Comparison of ENCODE assay signal across 8 mouse cellular contexts in genomic region chr10:80051618-80052373, GRCm38 (mm10). TPM values are rescaled to one million over a fixed set of nuclear protein-coding genes. Genes with fewer than 3 reads are reported as not detected.
A peak's percentile ranks its signal among the peaks of the same experiment; 100 is the strongest.
DNase-seq lines count a peak whose midpoint lies in the region; ATAC-seq and TF ChIP-seq lines count a peak whose summit lies in the region.

No protein-coding gene starts in this region.

- no peak overlapping the region for H3K9ac ChIP-seq in heart, postnatal 0 days (replicated peaks; ENCODE audit: low read depth, low read length)
- H3K9ac ChIP-seq in midbrain, embryonic 12.5 days (replicated peaks) = no peak overlapping the region

- 31% methylated on average over 14 of the region's 14 CpGs for WGBS in heart, postnatal 0 days
- 14% methylated on average over 13 of the region's 14 CpGs for WGBS in midbrain, embryonic 12.5 days

- H3K9me3 ChIP-seq in heart, postnatal 0 days (replicated peaks; ENCODE audit: control insufficient read depth, low read length) = no peaks in the 10 kb centered on the region
- H3K9me3 ChIP-seq in midbrain, embryonic 12.5 days = no peaks in the 10 kb centered on the region

- peaks cover 14% of the 10 kb centered on the region for H3K36me3 ChIP-seq in heart, postnatal 0 days (replicated peaks; ENCODE audit: control insufficient read depth, insufficient read depth, low read length)
- peaks cover 14% of the 10 kb centered on the region for H3K36me3 ChIP-seq in midbrain, embryonic 12.5 days

- no peak overlapping the region for H3K4me3 ChIP-seq in heart, postnatal 0 days (ENCODE audit: low read depth, low read length)
- H3K4me3 ChIP-seq in midbrain, embryonic 12.5 days = no peak overlapping the region

- peak; percentile 82 to 90 for DNase-seq in adrenal gland, adult (ENCODE audit: inconsistent age in 2 of 2, low spot score in 1 of 2)
- DNase-seq in adrenal gland, postnatal 4 days (ENCODE audit: low spot score in 2 of 2) = no peak
- DNase-seq in adrenal gland, adult 8-10 months = peak; percentile 73
- peak; percentile 68 for DNase-seq in heart, postnatal 0 days (ENCODE audit: low spot score)
- DNase-seq in kidney, postnatal 4 days = peak; percentile 70 to 83
- no peak for DNase-seq in layer of hippocampus, postnatal 14 days (ENCODE audit: low spot score in 2 of 2)
- DNase-seq in frontal cortex, adult 2 months (ENCODE audit: extremely low spot score in 1 of 2, low spot score in 1 of 2) = no peak

- H3K4me2 ChIP-seq in heart, postnatal 0 days (ENCODE audit: low read depth, low read length) = no peak overlapping the region
- H3K4me2 ChIP-seq in midbrain, embryonic 12.5 days (replicated peaks) = no peak overlapping the region

- peak overlapping the region; percentile 69 for H3K27ac ChIP-seq in heart, postnatal 0 days (ENCODE audit: low read depth)
- H3K27ac ChIP-seq in midbrain, embryonic 12.5 days (replicated peaks) = peak overlapping the region; percentile 50

- peaks cover 18% of the 10 kb centered on the region for H3K4me1 ChIP-seq in heart, postnatal 0 days (ENCODE audit: control insufficient read depth, insufficient read depth)
- peaks cover 54% of the 10 kb centered on the region for H3K4me1 ChIP-seq in midbrain, embryonic 12.5 days

- ATAC-seq in heart, postnatal 0 days (ENCODE audit: insufficient read depth, low read depth) = no peak
- no peak for ATAC-seq in midbrain, embryonic 12.5 days (ENCODE audit: low FRiP score, low read depth)

- no peak for TF ChIP-seq CTCF in heart, postnatal 0 days (IDR thresholded peaks at IDR 0.05; ENCODE audit: low read depth)

- no peaks in the 10 kb centered on the region for H3K27me3 ChIP-seq in heart, postnatal 0 days (ENCODE audit: control insufficient read depth, insufficient read depth, low read length)
- peaks cover 7% of the 10 kb centered on the region; the same call in 1 of the 2 replicates for H3K27me3 ChIP-seq in midbrain, embryonic 12.5 days

- TF ChIP-seq EP300 in heart, postnatal 0 days (IDR thresholded peaks at IDR 0.05; ENCODE audit: low read depth) = no peak

RNA-seq across cellular contexts. Expression of gene Gpx4, which starts 4.8 kb away (rescaled TPM):
- 100 to 1,000 TPM; 576 to 622 TPM for total RNA-seq in adrenal gland, postnatal 4 days (2021)
- total RNA-seq in adrenal gland, adult 8-10 months (2022) = 100 to 1,000 TPM; 697 to 776 (median 769) TPM
- 490 and 500 TPM in 2 replicates for total RNA-seq in heart, postnatal 0 days (2014; rRNA removed; ENCODE audit: low replicate concordance)
- 874 and 900 TPM in 2 replicates for polyA plus RNA-seq in heart, postnatal 0 days (2015; fragmentation: Nextera tagmentation; extraction: Ambion mirVana)
- polyA plus RNA-seq in midbrain, embryonic 12.5 days (2016; fragmentation: Nextera tagmentation; extraction: Ambion mirVana) = 483 and 524 TPM in 2 replicates
- total RNA-seq in layer of hippocampus, postnatal 14 days (2021) = 100 to 1,000 TPM; 456 to 501 TPM
- polyA plus RNA-seq in frontal cortex, adult 2 months (2012; rRNA removed) = 867 and 914 TPM in 2 replicates

RNA-seq across cellular contexts. Expression of gene Polr2e, which starts 12.2 kb away (rescaled TPM):
- 100 to 1,000 TPM; 103 to 112 TPM for total RNA-seq in adrenal gland, postnatal 4 days (2021)
- total RNA-seq in adrenal gland, adult 8-10 months (2022) = 100 to 1,000 TPM in 1 of 4 experiments, 10 to 100 TPM in 3; 79.1 to 104 (median 94.4) TPM
- total RNA-seq in heart, postnatal 0 days (2014; rRNA removed; ENCODE audit: low replicate concordance) = 70.6 and 106 TPM in 2 replicates
- 120 and 123 TPM in 2 replicates for polyA plus RNA-seq in heart, postnatal 0 days (2015; fragmentation: Nextera tagmentation; extraction: Ambion mirVana)
- polyA plus RNA-seq in midbrain, embryonic 12.5 days (2016; fragmentation: Nextera tagmentation; extraction: Ambion mirVana) = 172 and 173 TPM in 2 replicates
- total RNA-seq in layer of hippocampus, postnatal 14 days (2021) = 10 to 100 TPM; 74.1 to 74.3 TPM
- 200 and 205 TPM in 2 replicates for polyA plus RNA-seq in frontal cortex, adult 2 months (2012; rRNA removed)

RNA-seq across cellular contexts. Expression of gene Arhgap45, which starts 35.3 kb away (rescaled TPM):
- total RNA-seq in adrenal gland, postnatal 4 days (2021) = 1 to 10 TPM; 7.1 to 8.5 TPM
- 10 to 100 TPM in 2 of 4 experiments, 1 to 10 TPM in 2; 6.4 to 10.6 (median 8.5) TPM for total RNA-seq in adrenal gland, adult 8-10 months (2022)
- 3.9 and 11.0 TPM in 2 replicates for total RNA-seq in heart, postnatal 0 days (2014; rRNA removed; ENCODE audit: low replicate concordance)
- 1.9 TPM in 2 replicates for polyA plus RNA-seq in heart, postnatal 0 days (2015; fragmentation: Nextera tagmentation; extraction: Ambion mirVana)
- polyA plus RNA-seq in midbrain, embryonic 12.5 days (2016; fragmentation: Nextera tagmentation; extraction: Ambion mirVana) = 4.5 and 5.6 TPM in 2 replicates
- 1 to 10 TPM; 3.8 to 3.9 TPM for total RNA-seq in layer of hippocampus, postnatal 14 days (2021)
- 5.3 and 7.1 TPM in 2 replicates for polyA plus RNA-seq in frontal cortex, adult 2 months (2012; rRNA removed)

RNA-seq across cellular contexts. Expression of gene Sbno2, which starts 53.6 kb away (rescaled TPM):
- total RNA-seq in adrenal gland, postnatal 4 days (2021) = 10 to 100 TPM; 51.7 to 53.2 TPM
- total RNA-seq in adrenal gland, adult 8-10 months (2022) = 10 to 100 TPM; 27.4 to 54.8 (median 45.1) TPM
- total RNA-seq in heart, postnatal 0 days (2014; rRNA removed; ENCODE audit: low replicate concordance) = 21.1 and 22.0 TPM in 2 replicates
- 5.9 and 6.3 TPM in 2 replicates for polyA plus RNA-seq in heart, postnatal 0 days (2015; fragmentation: Nextera tagmentation; extraction: Ambion mirVana)
- 14.7 and 15.7 TPM in 2 replicates for polyA plus RNA-seq in midbrain, embryonic 12.5 days (2016; fragmentation: Nextera tagmentation; extraction: Ambion mirVana)
- 10 to 100 TPM; 19.8 to 21.3 TPM for total RNA-seq in layer of hippocampus, postnatal 14 days (2021)
- polyA plus RNA-seq in frontal cortex, adult 2 months (2012; rRNA removed) = 26.6 TPM in 2 replicates

RNA-seq across cellular contexts. Expression of gene Abca7, which starts 55.5 kb away (rescaled TPM):
- total RNA-seq in adrenal gland, postnatal 4 days (2021) = 10 to 100 TPM; 21.9 to 23.0 TPM
- total RNA-seq in adrenal gland, adult 8-10 months (2022) = 10 to 100 TPM; 21.6 to 35.5 (median 27.8) TPM
- 10.4 and 11.4 TPM in 2 replicates for total RNA-seq in heart, postnatal 0 days (2014; rRNA removed; ENCODE audit: low replicate concordance)
- polyA plus RNA-seq in heart, postnatal 0 days (2015; fragmentation: Nextera tagmentation; extraction: Ambion mirVana) = 1.9 TPM in 2 replicates
- polyA plus RNA-seq in midbrain, embryonic 12.5 days (2016; fragmentation: Nextera tagmentation; extraction: Ambion mirVana) = 7.6 and 8.5 TPM in 2 replicates
- total RNA-seq in layer of hippocampus, postnatal 14 days (2021) = 10 to 100 TPM in 1 of 2 experiments, 1 to 10 TPM in 1; 9.8 to 10.5 TPM
- 12.4 and 13.0 TPM in 2 replicates for polyA plus RNA-seq in frontal cortex, adult 2 months (2012; rRNA removed)

Comparison
In these comparisons a context has a peak if more than half of its experiments do, and no peak if none do; other contexts are left out.
1. DNase-seq: peak in adrenal gland, adult (2 of 2), adrenal gland, adult 8-10 months (single experiment), heart, postnatal 0 days (single experiment) and kidney, postnatal 4 days (2 of 2); none in adrenal gland, postnatal 4 days (0 of 2), layer of hippocampus, postnatal 14 days (0 of 2) and frontal cortex, adult 2 months (0 of 2).